Mouse (Mus musculus) natural killer cell, adult 2 months (primary cell): ENCODE results near the gene Tpk1.

ENCODE experiments used
- DNase-seq, 2 experiments: peaks; one replicate each; pipeline ENCODE4 v3.0.0; 2022; ENCODE audit warnings: low spot score in 2 of 2

Tpk1 gene

DNA sequence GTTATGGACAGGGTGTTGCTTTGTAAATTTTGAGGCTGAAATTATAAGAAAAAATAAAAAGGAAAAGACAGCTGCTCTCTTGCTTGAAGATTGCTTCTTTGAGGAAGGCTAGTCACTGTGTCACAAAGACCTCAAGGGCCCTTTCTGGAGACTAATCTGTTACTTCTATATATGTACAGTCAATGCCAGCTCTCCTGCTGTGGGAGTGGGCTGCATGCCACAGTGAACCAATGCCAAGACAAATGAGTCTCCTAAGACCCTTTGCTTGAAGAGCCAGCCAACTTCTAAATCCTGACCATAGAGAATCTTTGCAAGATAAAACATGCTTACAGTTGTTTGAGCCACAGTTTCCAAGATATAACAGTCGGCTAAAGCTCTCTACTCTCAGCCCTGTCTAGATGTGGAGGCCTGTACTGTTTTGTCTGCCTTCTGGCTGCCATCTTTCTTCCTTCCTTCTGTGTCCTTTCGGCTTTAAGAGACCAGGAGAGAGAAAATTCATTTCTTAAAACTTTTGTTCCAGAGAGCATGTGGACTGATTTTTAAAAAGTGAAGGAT lies 230.0 kb downstream of the Tpk1 start:
- DNase-seq = no peak

DNA sequence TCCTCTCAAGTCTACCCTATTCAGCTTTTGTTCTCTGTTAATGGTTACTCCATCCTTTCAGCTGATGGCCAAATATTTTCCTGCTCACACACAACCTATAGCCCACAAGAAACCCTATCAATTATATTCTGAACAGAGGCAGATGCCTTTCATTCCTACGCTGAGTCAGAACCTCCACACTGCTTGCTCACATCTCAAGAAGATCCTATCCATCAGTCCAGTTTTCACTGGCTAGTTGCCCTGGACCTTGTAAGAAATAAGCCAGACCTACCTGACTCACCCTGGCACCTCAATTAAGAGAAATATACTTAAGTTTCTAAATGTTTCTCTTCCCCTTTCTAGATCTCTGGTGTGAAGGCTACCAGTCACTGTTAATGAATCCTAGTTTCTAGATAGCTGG lies 231.7 kb downstream of the Tpk1 start:
- no peak for DNase-seq

DNA sequence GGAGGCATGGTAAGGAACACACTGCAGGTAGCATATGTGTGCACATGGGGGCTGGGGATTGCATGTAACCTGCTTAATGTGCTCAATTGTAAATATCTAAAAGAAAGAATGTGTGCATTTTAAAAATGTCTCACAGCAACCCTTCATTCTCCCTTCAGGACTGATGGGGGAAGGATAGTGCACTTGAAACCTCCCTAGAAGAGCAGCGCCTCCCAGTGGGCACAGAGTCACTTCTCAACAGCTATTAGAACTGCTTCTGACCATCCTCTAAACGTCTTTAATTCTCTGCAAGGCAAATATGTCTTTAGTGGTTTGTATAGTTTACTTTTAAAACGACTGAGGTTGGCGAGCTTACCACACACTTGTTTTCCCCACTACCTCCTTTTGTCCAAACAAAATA lies 241.1 kb downstream of the Tpk1 start:
- DNase-seq = no peak

DNA sequence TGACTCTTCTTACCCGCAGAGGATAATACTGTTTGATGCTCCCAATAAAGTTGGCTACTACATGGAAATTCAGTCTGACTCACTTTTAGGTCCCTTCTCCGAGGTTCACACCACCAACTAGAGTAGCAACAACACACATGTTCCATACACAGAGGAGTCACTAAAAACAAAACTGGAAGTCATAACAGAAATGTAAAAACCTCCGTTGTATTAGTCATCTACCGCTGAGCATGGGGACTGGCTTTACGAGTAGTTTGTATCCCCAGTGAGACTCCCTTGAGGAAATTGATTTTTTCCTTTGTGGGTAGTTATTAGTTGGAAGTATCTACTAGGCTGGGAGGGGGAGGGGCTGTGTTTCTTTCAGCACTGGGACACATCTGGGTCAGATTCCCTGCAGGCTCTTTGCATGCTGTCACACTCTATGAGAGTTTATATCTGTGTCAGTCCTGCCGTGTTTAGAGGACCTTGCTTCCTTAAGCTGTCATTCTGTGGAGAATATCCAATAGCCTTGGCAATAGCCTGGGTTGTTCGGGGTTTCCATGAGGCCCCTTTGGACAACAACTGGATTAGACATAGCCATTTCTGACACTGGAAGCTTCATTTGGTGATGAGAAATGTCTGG lies 245.6 kb downstream of the Tpk1 start:
- no peak for DNase-seq

DNA sequence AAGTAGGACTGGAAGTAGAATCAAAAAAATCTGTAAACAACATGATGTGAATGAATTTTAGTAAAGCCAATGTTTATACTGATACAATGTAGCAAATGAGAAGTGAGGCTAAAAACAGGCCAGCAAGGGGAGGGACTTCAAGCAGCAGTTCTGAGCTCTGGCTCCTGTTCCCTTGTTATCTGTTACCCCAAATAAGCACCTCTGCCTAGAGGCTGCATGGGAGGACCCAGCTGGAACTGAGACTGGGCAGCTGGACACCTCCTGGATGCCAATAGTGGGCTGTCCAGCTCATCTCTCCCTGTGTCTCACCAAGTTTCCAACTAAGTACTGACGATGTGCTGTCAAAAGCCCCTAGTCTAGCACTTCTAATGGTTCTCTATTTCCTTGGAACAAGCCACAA lies 257.1 kb downstream of the Tpk1 start:
- DNase-seq = no peak

DNA sequence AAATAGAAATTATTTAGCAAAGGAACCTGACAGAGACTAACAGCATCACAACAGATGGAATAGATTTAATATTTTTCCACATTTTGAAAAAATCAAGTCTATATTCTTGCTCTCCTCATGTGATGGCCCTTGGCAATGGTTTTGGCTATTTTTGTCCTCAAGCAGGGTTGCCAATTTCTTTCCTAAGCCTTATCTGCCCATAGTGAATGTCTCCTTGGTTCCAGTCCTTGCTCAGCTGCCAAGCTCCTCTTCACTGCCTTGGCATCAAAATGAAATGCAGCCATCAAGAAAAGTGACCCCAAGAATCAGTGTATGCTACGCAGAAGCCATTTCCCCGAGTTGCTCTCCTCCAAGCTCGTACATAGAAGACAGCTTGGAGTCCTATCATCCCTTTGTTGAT lies 263.0 kb downstream of the Tpk1 start:
- DNase-seq = no peak

GRCm38 (mm10) chr6:43402219-43402997 lies 263.7 kb downstream of the Tpk1 start:
- no peak for DNase-seq

- DNase-seq = no peak
These were observed 269.7 kb downstream of the Tpk1 start for GRCm38 (mm10) chr6:43396426-43396825.

- no peak for DNase-seq
These were observed 270.5 kb downstream of the Tpk1 start for GRCm38 (mm10) chr6:43395538-43395937.

GRCm38 (mm10) chr6:43391358-43391757 lies 274.7 kb downstream of the Tpk1 start:
- DNase-seq = no peak

- DNase-seq = no peak
These were observed 278.8 kb downstream of the Tpk1 start for GRCm38 (mm10) chr6:43387273-43387672.

GRCm38 (mm10) chr6:43384841-43385240 lies 281.2 kb downstream of the Tpk1 start:
- DNase-seq = no peak

GRCm38 (mm10) chr6:43384304-43384703 lies 281.8 kb downstream of the Tpk1 start:
- DNase-seq = no peak

DNA sequence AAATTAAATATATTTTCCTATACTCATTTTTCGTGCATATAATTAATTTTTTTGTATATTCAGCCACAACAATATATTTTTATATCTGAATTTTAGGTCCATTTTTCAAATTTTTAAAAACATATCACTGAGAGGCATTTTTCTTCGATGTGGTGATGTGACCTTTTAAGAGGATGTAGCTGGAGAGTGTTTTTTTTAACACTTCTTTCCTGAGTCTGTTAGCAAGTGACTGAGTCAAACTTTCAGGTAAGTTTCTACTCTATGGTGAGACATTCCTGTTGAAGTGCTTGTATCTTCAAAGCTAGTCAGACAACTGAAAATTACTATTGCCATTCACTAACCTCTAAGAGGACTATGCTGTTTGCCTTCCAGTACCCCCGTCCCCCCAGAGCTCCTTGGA lies 283.3 kb downstream of the Tpk1 start:
- no peak for DNase-seq

GRCm38 (mm10) chr6:43382284-43382683 lies 283.8 kb downstream of the Tpk1 start:
- DNase-seq = no peak

DNA sequence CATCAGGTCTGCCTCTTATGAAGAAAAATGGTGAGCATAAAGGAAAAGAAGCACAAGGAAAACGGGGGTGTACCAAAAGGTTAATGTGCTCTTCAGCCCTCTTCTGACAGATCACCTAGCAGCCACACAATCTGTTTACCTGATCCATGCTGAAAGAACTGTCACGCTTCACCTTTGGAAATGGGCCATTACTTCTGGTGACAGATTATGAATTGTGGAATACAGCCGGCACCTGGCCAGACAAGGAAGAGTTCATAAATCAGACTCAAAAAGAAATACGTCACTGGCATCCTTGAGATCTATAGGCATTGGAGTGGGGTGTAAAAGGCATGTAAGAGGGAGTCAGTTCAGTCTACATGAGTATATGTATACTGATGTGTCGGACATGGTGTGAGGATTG lies 292.9 kb downstream of the Tpk1 start:
- no peak for DNase-seq

GRCm38 (mm10) chr6:43367434-43367945 lies 298.6 kb downstream of the Tpk1 start:
- DNase-seq = no peak

GRCm38 (mm10) chr6:43366952-43367351 lies 299.1 kb downstream of the Tpk1 start:
- no peak for DNase-seq

- DNase-seq = no peak
These were observed 302.2 kb downstream of the Tpk1 start for GRCm38 (mm10) chr6:43363917-43364316.

DNA sequence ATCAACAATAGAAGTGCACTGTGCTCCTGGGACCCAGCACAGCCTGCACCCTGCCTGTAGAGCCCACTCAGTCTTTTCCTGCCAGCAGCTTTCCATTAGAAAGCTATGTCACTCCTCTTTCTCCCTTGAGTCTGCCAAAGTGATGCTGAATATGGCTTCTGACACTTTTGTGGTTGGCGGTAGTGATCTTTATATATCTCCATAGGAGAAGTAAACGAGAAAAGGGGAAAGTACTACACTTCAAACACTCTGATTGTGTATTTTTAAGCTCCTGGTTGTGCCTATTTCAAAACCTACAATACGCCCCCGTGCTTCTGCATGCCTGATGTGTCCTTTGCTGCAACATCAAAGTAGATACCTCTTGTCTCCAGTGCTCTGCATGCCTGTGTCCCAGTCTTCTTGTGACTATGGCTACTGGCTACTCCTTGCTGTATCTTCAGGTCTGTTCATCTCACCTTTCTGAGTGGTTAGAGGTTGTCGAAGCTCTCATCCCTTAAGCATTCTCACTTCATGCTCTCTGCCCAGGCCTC lies 302.7 kb downstream of the Tpk1 start:
- DNase-seq = no peak

- no peak for DNase-seq
These were observed 304.8 kb downstream of the Tpk1 start for GRCm38 (mm10) chr6:43361248-43361647.

DNA sequence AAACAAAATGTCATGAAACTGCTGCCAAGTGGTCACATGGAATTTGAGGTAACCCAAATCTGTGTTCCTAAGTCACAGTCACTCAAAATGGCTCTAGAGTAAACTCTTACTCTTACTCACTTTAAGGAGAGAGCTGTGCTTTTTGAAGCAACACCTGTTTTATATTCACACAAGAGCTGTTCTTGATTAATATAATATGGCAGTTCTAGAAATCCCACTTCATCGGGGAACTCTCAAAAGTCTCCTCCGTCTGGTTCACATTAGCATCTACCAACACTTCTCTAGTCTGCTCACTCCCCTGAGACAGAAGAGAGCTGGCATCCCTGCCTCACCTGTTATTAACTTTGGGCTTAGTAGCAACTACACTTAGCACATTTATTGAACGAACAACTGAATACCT lies 305.9 kb downstream of the Tpk1 start:
- DNase-seq = no peak
